Mouse (Mus musculus) midbrain, postnatal 0 days (tissue): ENCODE results near the gene Gper1. TPM values are rescaled to one million over a fixed set of nuclear protein-coding genes. Genes with fewer than 3 reads are reported as not detected.
"Not testable (repeated sequence)": the region's sequence is repeated elsewhere in the genome, so short reads cannot be mapped to it uniquely, and the experiment has no call there.

Source experiments
- ATAC-seq: fragments of 200-750 bp; cut with Nextera tagmentation; 2 replicates; pipeline ENCODE4 v1.8.0; 2017; ENCODE audit warnings: moderate number of reproducible peaks, mild to moderate bottlenecking, moderate TSS enrichment, moderate library complexity; ENCODE audit not compliant: low FRiP score
- DNase-seq: peaks from one replicate; pipeline ENCODE4 v3.0.0-alpha.2; 2015; ENCODE audit warnings: low spot score
- H3K27ac ChIP-seq: fragments of 300-500 bp; sonication (generic); 2 replicates; pipeline ENCODE4 v1.5.1; 2014; ENCODE audit warnings: low read depth, mild to moderate bottlenecking, low read length, mixed read lengths
- H3K27me3 ChIP-seq: fragments of 300-500 bp; sonication (generic); 2 replicates; pipeline ENCODE4 v1.6.1; 2014; ENCODE audit warnings: low read length, control low read depth, mixed read lengths; ENCODE audit not compliant: insufficient read depth
- H3K36me3 ChIP-seq: fragments of 300-500 bp; sonication (generic); 2 replicates; pipeline ENCODE4 v1.6.1; 2014; ENCODE audit warnings: low read length, control low read depth, mixed read lengths; ENCODE audit not compliant: insufficient read depth
- H3K4me1 ChIP-seq: fragments of 300-500 bp; sonication (generic); 2 replicates; pipeline ENCODE4 v1.6.1; 2014; ENCODE audit warnings: mild to moderate bottlenecking, control low read depth, antibody characterized with exemption, low read length, mixed read lengths; ENCODE audit not compliant: insufficient read depth
- H3K4me2 ChIP-seq: fragments of 300-500 bp; sonication (generic); 2 replicates; pipeline ENCODE4 v1.6.1; 2014; ENCODE audit warnings: low read depth, mild to moderate bottlenecking, low read length, mixed read lengths; ENCODE audit not compliant: poor library complexity, severe bottlenecking
- H3K4me3 ChIP-seq: fragments of 300-500 bp; sonication (generic); 2 replicates; pipeline ENCODE4 v1.5.1; 2014; ENCODE audit warnings: low read depth, mild to moderate bottlenecking, low read length, moderate library complexity
- H3K9ac ChIP-seq: fragments of 300-500 bp; sonication (generic); replicated peaks from 2 replicates; pipeline ENCODE4 v1.6.1; 2014; ENCODE audit warnings: mild to moderate bottlenecking, low read length, moderate library complexity, mixed read lengths; ENCODE audit not compliant: poor library complexity, severe bottlenecking
- H3K9me3 ChIP-seq: fragments of 300-500 bp; sonication (generic); 2 replicates; pipeline ENCODE4 v1.6.1; 2016; ENCODE audit warnings: low read length, control low read depth
- CTCF ChIP-seq: IDR thresholded peaks from 2 replicates; pipeline ENCODE4 v1.5.1; 2016; ENCODE audit warnings: antibody characterized with exemption, mild to moderate bottlenecking
- WGBS: fragments of 180-500 bp; shearing (Covaris S2); extraction: QIAGEN DNeasy Blood & Tissue Kit; methylation state at CpG from one replicate; pipeline ENCODE4 v1.1.7; 2014; 5-methylcytosine and 5-hydroxymethylcytosine counted together
- polyA plus RNA-seq: library from polyadenylated mRNA; unstranded; fragments of >200 nt; fragmentation: Nextera tagmentation; extraction: Ambion mirVana; gene quantifications from 2 replicates; pipeline ENCODE4 v1.2.1, GENCODE M21; 2015
- total RNA-seq: library from RNA; depleted of rRNA; stranded (reverse); fragments of >200 nt; gene quantifications from 2 replicates; pipeline ENCODE4 v1.2.3, GENCODE M21; 2014

Gene Gper1
- total and polyA plus RNA-seq, 2 experiments from 2014 or later: 5.8 to 8.9 TPM

- 67% methylated on average over 17 of the region's 17 CpGs for WGBS
- H3K9ac ChIP-seq: no peak overlapping the region
- TF ChIP-seq CTCF: no peak
- peak; percentile 71 for DNase-seq
- no peaks in the 10 kb centered on the region; the same call in 1 of the 2 replicates for H3K4me1 ChIP-seq
- H3K4me2 ChIP-seq: no peak overlapping the region
- H3K4me3 ChIP-seq: no peak overlapping the region
- H3K27ac ChIP-seq: peak overlapping the region; percentile 63
- ATAC-seq: peak; percentile 68
- no peaks in the 10 kb centered on the region for H3K27me3 ChIP-seq
- H3K36me3 ChIP-seq: peaks cover 7% of the 10 kb centered on the region
- H3K9me3 ChIP-seq: no peaks in the 10 kb centered on the region
These were observed 34.0 kb upstream of the Gper1 start for GRCm38 (mm10) chr5:139388694-139389675.

GRCm38 (mm10) chr5:139389676-139390061 is 33.3 kb upstream of the Gper1 start:
- no peak overlapping the region for H3K4me2 ChIP-seq
- DNase-seq (peak; percentile 67), ATAC-seq (peak; percentile 63)
- TF ChIP-seq CTCF: no peak
- H3K4me1 ChIP-seq: no peaks in the 10 kb centered on the region; the same call in 1 of the 2 replicates
- peak overlapping the region; percentile 63 for H3K27ac ChIP-seq
- no peaks in the 10 kb centered on the region for H3K9me3 ChIP-seq
- no peak overlapping the region for H3K9ac ChIP-seq
- H3K4me3 ChIP-seq: no peak overlapping the region
- 48% methylated on average over 6 of the region's 6 CpGs for WGBS
- no peaks in the 10 kb centered on the region for H3K27me3 ChIP-seq
- H3K36me3 ChIP-seq: peaks cover 7% of the 10 kb centered on the region

- 78% methylated on average over 5 of the region's 5 CpGs for WGBS
- not testable (repeated sequence) for H3K27ac ChIP-seq, H3K27me3 ChIP-seq
These were observed 32.4 kb upstream of the Gper1 start for GRCm38 (mm10) chr5:139390324-139391119.

GRCm38 (mm10) chr5:139391309-139391990 is 31.5 kb upstream of the Gper1 start:
- no peak for TF ChIP-seq CTCF
- DNase-seq (peak; percentile 55), ATAC-seq (no peak)
- no peaks in the 10 kb centered on the region; the same call in 1 of the 2 replicates for H3K4me1 ChIP-seq
- H3K27ac ChIP-seq: peak overlapping the region; percentile 2; the same call in 1 of the 2 replicates
- H3K4me2 ChIP-seq: no peak overlapping the region
- H3K27me3 ChIP-seq: no peaks in the 10 kb centered on the region
- no peaks in the 10 kb centered on the region for H3K9me3 ChIP-seq
- H3K36me3 ChIP-seq: peaks cover 3% of the 10 kb centered on the region; the same call in 1 of the 2 replicates
- 56% methylated on average over 11 of the region's 11 CpGs for WGBS
- H3K9ac ChIP-seq: no peak overlapping the region
- H3K4me3 ChIP-seq: no peak overlapping the region

More at GRCm38 (mm10) chr5:139390324-139391119, 32.4 kb upstream of the Gper1 start:
- H3K4me1 ChIP-seq, DNase-seq, H3K36me3 ChIP-seq, H3K9ac ChIP-seq, H3K4me3 ChIP-seq, ATAC-seq, H3K4me2 ChIP-seq, H3K9me3 ChIP-seq: not testable (repeated sequence)
